Mouse (Mus musculus): Measurements from ENCODE around the gene Ctrc. TPM values are rescaled to one million over a fixed set of nuclear protein-coding genes. Genes with fewer than 3 reads are reported as not detected.
A peak's percentile ranks its signal among the peaks of the same experiment; 100 is the strongest.

Ctrc gene
- polyA plus RNA-seq, 1 experiment from 2014 or later = not detected

DNA sequence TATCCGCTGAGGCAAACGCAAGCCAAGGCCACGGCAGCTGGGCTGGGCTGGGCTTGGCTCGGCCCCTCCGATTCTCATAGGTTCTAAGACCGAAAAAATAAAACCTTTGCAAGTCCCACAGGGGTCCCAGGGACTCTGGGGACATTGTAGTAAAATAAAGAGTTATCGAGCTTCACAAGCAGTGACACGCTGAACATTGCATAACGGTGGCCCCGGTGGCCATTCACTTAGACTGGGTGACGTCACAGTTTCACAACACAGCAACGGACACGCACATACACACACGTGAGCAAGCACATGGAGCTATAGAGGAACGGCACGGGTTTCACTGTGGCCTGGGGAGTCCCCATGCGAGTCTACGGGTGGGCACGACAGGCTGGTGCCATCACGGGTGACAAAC is 12.3 kb upstream of the Ctrc start:
- Histone ChIP-seq H3K27me3 (ENCODE audit: insufficient read depth, low read length) (no peaks in the 10 kb centered on the region), H3K27ac (ENCODE audit: low read depth) (no peak overlapping the region), H3K9ac (replicated peaks) (no peak overlapping the region), H3K4me3 (ENCODE audit: low read depth, low read length) (no peak overlapping the region), H3K4me2 (ENCODE audit: low read depth, low read length) (no peak overlapping the region), H3K4me1 (ENCODE audit: insufficient read depth) (peaks cover 4% of the 10 kb centered on the region; the same call in 1 of the 2 replicates), H3K9me3 (ENCODE audit: low read length) (no peaks in the 10 kb centered on the region), H3K36me3 (replicated peaks; ENCODE audit: insufficient read depth, low read length) (peaks cover 20% of the 10 kb centered on the region)
- 83% methylated on average over 20 of the region's 20 CpGs for WGBS (ENCODE audit: insufficient replicate concordance)
- DNase-seq = peak; percentile 65
- TF ChIP-seq CTCF (IDR thresholded peaks at IDR 0.05; ENCODE audit: low read depth) (no peak), EP300 (IDR thresholded peaks at IDR 0.05; ENCODE audit: low read depth) (peak; percentile 25; the same call in 1 of the 2 replicates)
- ATAC-seq = no peak

DNA sequence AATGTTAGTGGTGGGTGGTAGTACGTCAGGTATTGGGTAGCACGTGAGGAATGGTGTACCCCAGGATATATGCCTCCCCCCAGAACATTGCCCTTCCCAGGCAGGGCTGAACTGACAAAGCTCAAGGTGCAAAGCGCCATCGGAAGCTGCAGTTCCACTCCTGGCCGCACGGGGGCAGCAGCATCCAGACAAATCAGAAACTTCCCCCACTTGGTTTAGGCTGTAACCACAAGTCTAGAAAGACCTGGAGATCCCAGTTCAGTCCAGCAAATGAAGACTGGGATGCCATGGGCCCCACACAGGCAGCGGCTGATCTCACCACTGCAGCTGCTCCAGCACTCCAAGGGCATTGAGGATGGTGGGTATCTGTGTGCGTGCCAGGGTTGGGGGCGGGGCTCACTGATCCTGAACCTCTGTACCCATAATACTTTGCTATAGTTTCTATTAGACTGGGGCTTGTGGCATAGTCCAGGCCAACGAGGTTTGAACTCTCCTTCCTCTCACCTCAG is 11.3 kb upstream of the Ctrc start:
- peak; percentile 87 for DNase-seq
- ATAC-seq = peak; percentile 69
- Histone ChIP-seq H3K9ac (replicated peaks) (no peak overlapping the region), H3K4me1 (ENCODE audit: insufficient read depth) (peaks cover 4% of the 10 kb centered on the region; the same call in 1 of the 2 replicates), H3K4me3 (ENCODE audit: low read depth, low read length) (no peak overlapping the region), H3K4me2 (ENCODE audit: low read depth, low read length) (no peak overlapping the region), H3K27ac (ENCODE audit: low read depth) (no peak overlapping the region), H3K9me3 (ENCODE audit: low read length) (no peaks in the 10 kb centered on the region), H3K36me3 (replicated peaks; ENCODE audit: insufficient read depth, low read length) (peaks cover 20% of the 10 kb centered on the region), H3K27me3 (ENCODE audit: insufficient read depth, low read length) (no peaks in the 10 kb centered on the region)
- 20% methylated on average over 10 of the region's 10 CpGs for WGBS (ENCODE audit: insufficient replicate concordance)
- TF ChIP-seq EP300 (IDR thresholded peaks at IDR 0.05; ENCODE audit: low read depth) (no peak), CTCF (IDR thresholded peaks at IDR 0.05; ENCODE audit: low read depth) (peak; percentile 99)

DNA sequence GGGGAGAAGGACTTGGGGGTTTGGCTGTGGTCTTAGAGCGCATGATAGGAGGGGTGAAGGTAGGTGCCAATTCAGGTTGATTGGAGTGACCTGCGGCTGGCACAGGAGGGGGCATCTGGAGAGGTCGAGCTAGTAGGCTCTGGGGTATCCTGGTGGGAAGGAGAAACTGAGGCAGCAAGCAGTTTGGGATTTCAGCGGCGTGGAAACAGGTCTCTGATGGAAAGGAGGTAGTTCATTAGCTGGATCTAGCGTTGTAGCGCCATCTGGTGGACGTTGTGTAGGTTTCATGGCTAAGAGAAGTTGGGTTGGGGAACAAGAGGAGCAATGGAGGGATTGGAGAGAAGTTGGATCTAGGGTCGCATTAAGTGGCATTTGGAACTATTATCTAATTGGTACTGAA is 7.3 kb upstream of the Ctrc start:
- DNase-seq = peak; percentile 76
- 60% methylated on average over 9 of the region's 9 CpGs for whole genome bisulfite sequencing (ENCODE audit: insufficient replicate concordance)

DNA sequence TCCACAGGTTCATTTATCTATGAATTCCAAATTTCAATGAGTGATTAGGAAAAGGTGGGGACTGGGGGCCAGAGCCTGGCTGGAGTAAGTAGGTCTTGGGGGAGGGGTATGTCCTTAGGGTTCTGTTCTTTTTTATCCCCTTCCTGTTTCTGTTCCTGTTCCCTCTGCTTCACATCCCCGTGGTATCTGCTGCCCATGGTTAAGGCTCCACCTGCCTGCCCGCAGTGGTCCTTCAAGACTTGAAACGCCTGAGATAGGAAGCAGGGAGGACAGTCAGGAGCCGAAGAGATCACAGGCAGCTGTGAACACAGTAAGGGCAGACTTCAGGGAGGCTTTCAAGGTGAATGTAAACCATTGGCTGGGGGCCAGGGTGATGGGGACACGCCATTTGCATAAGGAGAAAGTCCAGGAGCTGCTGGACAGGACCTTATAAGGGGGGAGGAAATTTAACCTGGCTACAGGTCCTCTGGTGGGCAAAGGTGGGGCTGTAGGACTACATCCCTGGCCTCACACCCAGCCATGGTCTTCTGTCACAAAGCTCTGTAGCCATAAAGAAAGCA is 11.5 kb downstream of the Ctrc start:
- 33% methylated on average over 5 of the region's 5 CpGs for WGBS (ENCODE audit: insufficient replicate concordance)
- ATAC-seq (no peak), DNase-seq (peak; percentile 32)
- Histone ChIP-seq H3K27me3 (ENCODE audit: insufficient read depth, low read length) (no peaks in the 10 kb centered on the region), H3K36me3 (replicated peaks; ENCODE audit: insufficient read depth, low read length) (no peaks in the 10 kb centered on the region), H3K4me1 (ENCODE audit: insufficient read depth) (0 out of 2 replicates have a peak, but pooled peaks cover 8% of the 10 kb centered on the region), H3K27ac (ENCODE audit: low read depth) (no peak overlapping the region), H3K9me3 (ENCODE audit: low read length) (no peaks in the 10 kb centered on the region), H3K4me2 (ENCODE audit: low read depth, low read length) (no peak overlapping the region), H3K9ac (replicated peaks) (no peak overlapping the region), H3K4me3 (ENCODE audit: low read depth, low read length) (no peak overlapping the region)
- no peak for TF ChIP-seq CTCF (IDR thresholded peaks at IDR 0.05; ENCODE audit: low read depth)

More for the DNA sequence above, 7.3 kb upstream of the Ctrc start:
- no peaks in the 10 kb centered on the region for H3K9me3 ChIP-seq (ENCODE audit: low read length)
- H3K27me3 ChIP-seq (ENCODE audit: insufficient read depth, low read length) = no peaks in the 10 kb centered on the region
- no peaks in the 10 kb centered on the region for H3K36me3 ChIP-seq (replicated peaks; ENCODE audit: insufficient read depth, low read length)
- H3K4me3 ChIP-seq (ENCODE audit: low read depth, low read length) = no peak overlapping the region
- H3K4me2 ChIP-seq (ENCODE audit: low read depth, low read length) = no peak overlapping the region
- TF ChIP-seq CTCF (IDR thresholded peaks at IDR 0.05; ENCODE audit: low read depth) = peak; percentile 92
- TF ChIP-seq EP300 (IDR thresholded peaks at IDR 0.05; ENCODE audit: low read depth) = no peak
- no peak for ATAC-seq
- no peak overlapping the region for H3K9ac ChIP-seq (replicated peaks)
- peaks cover 4% of the 10 kb centered on the region; the same call in 1 of the 2 replicates for H3K4me1 ChIP-seq (ENCODE audit: insufficient read depth)
- H3K27ac ChIP-seq (ENCODE audit: low read depth) = no peak overlapping the region

DNA sequence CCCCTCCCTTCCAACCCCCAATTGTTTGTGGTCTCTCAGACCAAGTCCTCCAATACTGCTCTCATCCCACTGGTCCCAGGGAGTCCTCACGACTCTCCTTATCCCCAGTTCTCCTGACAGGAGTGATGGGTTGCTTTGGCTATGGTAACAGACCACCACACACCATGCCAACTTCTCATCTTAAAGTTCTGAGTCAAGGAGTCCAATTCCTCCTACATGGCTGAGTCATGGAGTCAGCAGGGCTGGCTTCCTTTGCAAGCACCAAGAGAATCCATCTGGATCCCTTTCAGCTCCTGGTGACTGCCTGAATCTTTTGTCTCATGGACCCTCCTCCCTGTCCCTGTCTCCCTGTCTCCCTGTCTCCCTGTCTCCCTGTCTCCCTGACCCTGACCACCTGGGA is 12.2 kb downstream of the Ctrc start:
- Histone ChIP-seq H3K4me1 (ENCODE audit: insufficient read depth) (0 out of 2 replicates have a peak, but pooled peaks cover 8% of the 10 kb centered on the region), H3K27me3 (ENCODE audit: insufficient read depth, low read length) (no peaks in the 10 kb centered on the region), H3K4me2 (ENCODE audit: low read depth, low read length) (no peak overlapping the region), H3K36me3 (replicated peaks; ENCODE audit: insufficient read depth, low read length) (no peaks in the 10 kb centered on the region), H3K9me3 (ENCODE audit: low read length) (no peaks in the 10 kb centered on the region), H3K4me3 (ENCODE audit: low read depth, low read length) (no peak overlapping the region), H3K9ac (replicated peaks) (no peak overlapping the region), H3K27ac (ENCODE audit: low read depth) (no peak overlapping the region)
- DNase-seq (no peak), ATAC-seq (no peak)
- TF ChIP-seq EP300 (IDR thresholded peaks at IDR 0.05; ENCODE audit: low read depth) (no peak), CTCF (IDR thresholded peaks at IDR 0.05; ENCODE audit: low read depth) (no peak)
- 40% methylated on average over 1 of the region's 1 CpGs for WGBS (ENCODE audit: insufficient replicate concordance)

DNA sequence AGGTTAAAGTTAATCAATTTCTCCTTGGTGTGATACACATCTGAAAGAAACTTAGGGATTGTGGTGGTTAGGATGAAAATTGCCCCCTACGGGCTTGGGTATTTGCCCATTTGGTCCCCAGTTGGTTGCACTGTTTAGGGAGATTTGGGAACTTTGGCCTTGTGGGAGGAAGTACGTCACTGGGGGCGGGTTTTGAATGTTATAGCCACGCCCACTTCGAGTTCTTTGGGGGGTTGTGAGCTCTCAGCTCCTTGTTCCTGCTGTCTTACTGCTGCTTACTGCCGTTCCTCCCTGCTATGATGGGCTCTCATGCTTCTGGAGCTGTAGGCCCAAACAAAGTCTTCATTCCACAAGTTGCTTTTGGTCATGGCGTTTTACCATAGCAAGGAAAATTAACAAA is 14.8 kb downstream of the Ctrc start:
- no peaks in the 10 kb centered on the region for H3K9me3 ChIP-seq (ENCODE audit: low read length)
- no peak overlapping the region for H3K9ac ChIP-seq (replicated peaks)
- WGBS (ENCODE audit: insufficient replicate concordance) = 65% methylated on average over 7 of the region's 7 CpGs
- H3K36me3 ChIP-seq (replicated peaks; ENCODE audit: insufficient read depth, low read length) = no peaks in the 10 kb centered on the region
- no peak overlapping the region for H3K4me3 ChIP-seq (ENCODE audit: low read depth, low read length)
- H3K27ac ChIP-seq (ENCODE audit: low read depth) = no peak overlapping the region
- no peak for DNase-seq
- H3K4me2 ChIP-seq (ENCODE audit: low read depth, low read length) = no peak overlapping the region
- ATAC-seq = no peak
- TF ChIP-seq EP300 (IDR thresholded peaks at IDR 0.05; ENCODE audit: low read depth) (no peak), CTCF (IDR thresholded peaks at IDR 0.05; ENCODE audit: low read depth) (no peak)
- 0 out of 2 replicates have a peak, but pooled peaks cover 8% of the 10 kb centered on the region for H3K4me1 ChIP-seq (ENCODE audit: insufficient read depth)
- no peaks in the 10 kb centered on the region for H3K27me3 ChIP-seq (ENCODE audit: insufficient read depth, low read length)
